Mouse (Mus musculus) gastrocnemius, adult 18-20 months (tissue): ENCODE results near the gene Tnfaip2. TPM values are rescaled to one million over a fixed set of nuclear protein-coding genes. Genes with fewer than 3 reads are reported as not detected.

ENCODE experiments used
- DNase-seq: peaks from one replicate; pipeline ENCODE4 v3.0.0; 2021; ENCODE audit warnings: low spot score
- total RNA-seq, 2 experiments: library from RNA; stranded (reverse); gene quantifications; 2 replicates each; pipeline ENCODE4 v1.2.3; 2021

The Tnfaip2 gene
- total RNA-seq, 2 experiments from 2014 or later = 38.8 to 52.9 TPM

DNA sequence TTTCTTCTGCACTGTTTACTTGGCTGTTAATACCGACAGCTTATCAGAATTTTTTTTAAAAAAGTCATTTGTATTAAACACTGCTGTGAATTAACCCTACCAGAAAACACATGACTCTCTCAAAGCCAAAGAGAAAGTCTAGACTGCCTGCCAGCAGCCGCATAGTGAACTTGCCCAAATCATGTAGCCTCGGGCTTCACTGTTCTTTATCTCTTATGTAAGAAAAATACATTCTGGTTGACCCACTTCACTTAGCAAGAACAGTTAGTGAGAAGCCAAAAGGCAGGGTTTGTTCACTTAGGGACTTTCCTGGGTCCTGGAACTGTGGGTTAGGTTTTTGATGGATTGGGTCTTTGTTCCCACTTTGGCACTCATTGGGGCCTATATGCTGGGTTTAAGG is 29.5 kb downstream of the Tnfaip2 start:
- DNase-seq = no peak

GRCm38 (mm10) chr12:111472886-111473285 is 30.6 kb downstream of the Tnfaip2 start:
- DNase-seq = no peak

DNA sequence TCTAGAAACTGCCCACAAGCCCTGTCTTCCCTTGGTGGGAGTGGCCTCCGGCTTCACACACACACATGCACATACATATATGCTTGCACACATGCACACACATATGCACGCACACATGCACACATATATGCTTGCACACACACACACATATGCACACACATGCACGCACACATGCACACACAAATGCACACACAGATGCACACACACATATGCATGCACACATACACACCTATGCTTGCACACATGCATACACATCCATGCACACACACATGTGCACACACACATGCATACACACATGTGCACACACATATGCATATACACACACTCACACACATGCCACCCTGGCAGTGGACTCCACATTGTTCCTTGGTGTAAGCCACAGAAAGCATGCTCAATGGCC is 32.1 kb downstream of the Tnfaip2 start:
- DNase-seq = no peak

GRCm38 (mm10) chr12:111474893-111475643 is 32.8 kb downstream of the Tnfaip2 start:
- DNase-seq = peak; percentile 93

DNA sequence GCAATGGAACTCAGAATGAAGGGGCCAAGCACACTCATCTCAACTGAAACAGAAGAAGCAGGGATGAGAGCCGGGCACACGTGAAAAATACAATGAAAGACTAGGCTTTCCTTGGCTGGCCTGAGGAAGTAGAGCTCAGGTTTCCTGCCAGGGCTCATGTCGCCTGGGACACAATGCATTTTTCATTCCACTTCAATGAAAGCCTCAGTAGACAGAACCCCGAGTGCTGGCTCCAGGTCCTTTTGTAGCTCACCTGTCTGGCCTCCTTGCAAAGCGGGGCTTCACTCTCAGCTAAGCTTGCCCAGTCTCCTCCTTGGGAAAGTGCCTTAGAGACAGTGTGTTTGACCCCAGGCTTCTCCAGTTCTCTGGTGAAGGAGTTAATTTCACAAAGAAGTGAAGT is 36.7 kb downstream of the Tnfaip2 start:
- DNase-seq = no peak

DNA sequence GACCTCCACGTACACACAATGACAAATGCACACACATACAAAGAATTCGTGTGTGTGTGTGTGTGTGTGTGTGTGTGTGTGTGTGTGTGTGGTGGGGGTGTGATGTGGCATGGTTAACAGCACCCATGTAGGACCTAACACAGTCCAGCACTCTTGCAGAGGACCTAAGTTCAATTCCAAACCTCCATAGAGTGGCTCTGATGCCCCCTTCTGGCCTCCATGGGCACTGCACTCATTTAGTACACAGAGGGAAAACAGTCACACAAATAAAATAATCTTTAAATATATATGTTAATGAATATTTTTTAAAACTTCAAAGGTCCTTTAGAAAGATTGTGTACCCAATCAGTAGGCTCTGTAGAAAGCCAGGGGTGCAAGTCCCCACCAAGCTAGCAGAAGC is 37.6 kb downstream of the Tnfaip2 start:
- DNase-seq = peak; percentile 40

- DNase-seq = peak; percentile 4
Measured at GRCm38 (mm10) chr12:111485046-111485651, 42.9 kb downstream of the Tnfaip2 start.

- no peak for DNase-seq
Measured at GRCm38 (mm10) chr12:111485652-111486306, 43.5 kb downstream of the Tnfaip2 start, which contains the start of gene Gm266. Gene Gm266 (minus strand): TSS chr12:111485823.

- no peak for DNase-seq
Measured at GRCm38 (mm10) chr12:111486455-111486854, 44.2 kb downstream of the Tnfaip2 start.

DNA sequence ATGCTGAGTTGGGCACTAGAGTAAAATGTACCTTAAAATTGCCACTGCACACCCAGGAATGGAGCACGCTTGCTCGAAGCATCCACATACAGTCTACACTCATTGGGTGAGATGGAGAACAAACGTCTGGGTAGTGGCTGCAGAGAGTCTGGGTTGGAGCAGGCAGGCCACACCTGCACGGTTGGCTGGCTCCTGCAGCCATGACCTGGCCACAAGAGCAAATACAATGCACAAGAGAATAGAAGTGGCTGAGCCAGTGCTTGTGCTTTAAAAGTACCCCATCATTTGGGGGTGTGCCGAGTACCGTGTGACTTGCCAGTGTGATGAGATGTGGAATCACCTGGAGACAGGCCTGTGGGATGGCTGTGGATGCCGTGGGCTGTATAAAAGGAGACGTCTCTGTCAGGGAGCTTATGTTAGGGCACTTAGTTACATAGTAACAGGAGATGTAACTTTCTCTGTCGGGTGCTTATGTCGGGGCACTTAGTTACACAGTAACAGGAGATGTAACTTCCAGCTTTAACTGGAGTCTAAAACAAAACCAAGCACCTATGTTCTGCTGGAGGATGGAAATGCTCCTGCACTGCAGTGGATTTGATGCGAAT is 47.1 kb downstream of the Tnfaip2 start:
- no peak for DNase-seq

DNA sequence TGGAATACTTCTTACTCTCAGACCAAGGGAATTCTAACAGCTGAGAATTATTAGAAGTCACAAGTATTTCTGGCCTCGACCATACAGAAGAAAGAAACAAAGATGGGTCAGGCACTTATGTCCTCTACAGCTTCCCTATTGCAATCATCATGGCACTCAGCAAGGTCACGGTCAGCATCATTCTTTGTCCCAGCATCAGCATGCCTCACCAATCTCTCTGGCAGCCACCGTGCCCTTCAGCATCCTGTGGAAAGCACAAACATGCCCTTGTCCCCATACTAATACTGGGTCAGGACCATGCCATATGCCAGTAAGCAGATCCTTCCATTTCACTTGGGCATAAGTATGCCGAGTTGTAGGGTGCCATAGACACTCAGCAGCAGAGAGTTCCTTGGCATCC is 52.7 kb downstream of the Tnfaip2 start:
- no peak for DNase-seq

DNA sequence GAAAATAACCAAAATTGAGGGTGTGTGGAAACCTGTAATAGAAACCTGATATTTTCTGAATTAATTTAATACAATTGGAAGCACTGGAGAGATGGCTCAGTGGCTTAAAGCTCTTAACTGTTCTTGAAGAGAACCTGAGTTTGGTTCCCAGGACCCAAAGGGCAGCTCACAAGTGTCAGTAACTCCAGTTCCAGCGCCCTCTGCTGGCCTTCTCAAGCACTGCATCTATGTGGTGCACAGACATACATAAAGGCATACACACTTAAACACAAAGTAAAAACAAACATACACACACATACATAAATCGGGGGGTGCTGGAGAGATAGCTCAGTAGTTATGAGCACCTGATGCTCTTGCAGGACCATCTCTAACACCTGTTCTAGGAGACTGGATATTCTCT is 54.8 kb downstream of the Tnfaip2 start:
- DNase-seq = no peak

DNA sequence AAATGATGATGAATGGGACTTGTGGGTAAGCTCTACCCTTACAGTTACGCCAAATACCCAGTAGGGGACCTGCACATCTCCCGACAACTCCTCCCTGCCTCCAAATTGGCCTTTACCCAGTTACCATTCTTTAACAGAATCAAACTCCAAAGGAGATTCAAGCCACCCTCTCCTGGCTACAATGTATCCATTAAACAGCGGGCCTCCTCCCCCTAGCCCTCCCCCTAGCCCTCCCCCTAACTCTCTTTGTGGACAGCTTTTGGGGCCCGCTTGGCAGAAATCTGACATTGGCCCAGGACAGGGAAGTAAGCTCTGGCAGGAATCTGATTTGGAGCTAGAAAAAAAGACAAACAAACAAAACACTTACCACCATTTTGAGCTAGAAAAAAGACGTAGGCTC is 57.3 kb downstream of the Tnfaip2 start:
- no peak for DNase-seq

DNA sequence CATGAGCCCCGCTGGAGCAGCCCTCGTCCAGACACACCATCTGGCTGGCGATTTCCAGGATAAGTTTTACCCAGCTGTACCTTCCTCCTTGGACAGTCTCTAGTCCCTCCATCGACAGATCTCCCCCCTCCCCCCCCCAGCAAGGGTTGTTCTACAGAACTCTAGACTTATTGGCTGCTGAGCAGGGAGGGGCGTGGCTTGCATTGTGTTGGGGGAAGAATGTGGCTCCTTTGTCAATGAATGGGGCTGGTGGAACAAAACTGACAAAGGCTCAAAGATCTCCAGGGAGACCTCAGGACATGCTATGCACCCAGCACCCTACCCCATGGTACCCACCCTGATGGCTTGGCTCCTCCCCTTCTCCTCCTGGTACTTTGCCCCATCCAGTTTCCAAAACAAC is 58.5 kb downstream of the Tnfaip2 start:
- DNase-seq = no peak

- DNase-seq = no peak
Measured at GRCm38 (mm10) chr12:111503063-111503567, 60.8 kb downstream of the Tnfaip2 start.

DNA sequence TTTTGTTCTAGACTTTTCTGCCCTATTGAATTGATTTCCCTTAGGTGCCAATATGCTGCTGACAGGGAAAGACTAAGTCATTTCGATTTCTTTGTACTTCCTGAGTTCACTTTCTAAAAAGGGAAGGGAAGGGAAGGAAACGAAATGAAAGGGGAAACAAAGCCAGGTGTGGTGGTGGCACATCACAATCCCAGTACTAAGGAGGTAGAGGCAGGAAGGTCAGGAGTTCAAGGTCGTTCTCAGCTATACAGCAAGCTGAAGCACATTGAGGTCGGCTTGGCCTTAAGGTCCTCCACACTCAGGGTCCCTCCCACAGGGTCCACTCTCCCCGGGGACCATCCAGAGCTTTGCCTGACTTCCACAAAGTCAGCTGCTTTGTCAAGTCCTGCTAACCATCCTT is 61.3 kb downstream of the Tnfaip2 start:
- DNase-seq = no peak

Other genes with a start within 250 kb of the Tnfaip2 start
- gene Amn, start 171.4 kb upstream of the Tnfaip2 start, total RNA-seq = not detected
- 10 to 100 TPM; 17.3 to 21.2 TPM for gene Cdc42bpb, start 64.8 kb upstream of the Tnfaip2 start, total RNA-seq
- not detected for gene Lbhd2, start 35.7 kb upstream of the Tnfaip2 start, total RNA-seq
- 1 to 10 TPM; 2.0 to 3.4 TPM for gene Exoc3l4, start 25.5 kb upstream of the Tnfaip2 start, total RNA-seq
- gene Gm266, start 43.4 kb downstream of the Tnfaip2 start, total RNA-seq = under 1 TPM in 1 of 2 experiments, not detected in 1; 0.18 TPM
- 100 to 1,000 TPM; 160 to 165 TPM for gene Eif5, start 95.5 kb downstream of the Tnfaip2 start, total RNA-seq
- gene Mark3, start 132.1 kb downstream of the Tnfaip2 start, total RNA-seq = 10 to 100 TPM; 52.7 to 55.0 TPM
- gene Ckb, start 229.9 kb downstream of the Tnfaip2 start, total RNA-seq = 10 to 100 TPM in 1 of 2 experiments, 1 to 10 TPM in 1; 5.9 to 12.2 TPM
- 1 to 10 TPM; 2.4 to 3.9 TPM for gene Trmt61a, start 235.6 kb downstream of the Tnfaip2 start, total RNA-seq